Mouse (Mus musculus): ENCODE measurements at regions not wholly inside any gene's neighbourhood (a gene's known extent, or its start where the extent isn't known, plus 50 kb on each side); places are given as distances from the start of the nearest gene placed in this dataset.

- TF ChIP-seq POLR2A (IDR thresholded peaks at IDR 0.05; ENCODE audit: borderline replicate concordance, extremely low read depth, low read depth, low read length): no peak
- TF ChIP-seq CTCF (IDR thresholded peaks at IDR 0.05; ENCODE audit: insufficient read depth, low read length): no peak
These were observed 114.8 kb upstream of the Wdr75 start for GRCm38 (mm10) chr1:45679964-45680709.

Data from lung, adult 2 months (tissue).